Mouse (Mus musculus) lung, adult 2 months (tissue): ENCODE results near the gene Fgf15. TPM values are rescaled to one million over a fixed set of nuclear protein-coding genes. Genes with fewer than 3 reads are reported as not detected.

ENCODE experiments used
- DNase-seq: peaks from one replicate; pipeline ENCODE4 v3.0.0; 2022
- H3K4me1 ChIP-seq: fragments of 200-500 bp; 2 replicates; pipeline ENCODE4 v1.6.1; 2011; ENCODE audit warnings: low read length; ENCODE audit not compliant: control insufficient read depth, insufficient read depth
- H3K4me3 ChIP-seq: fragments of 200-500 bp; replicated peaks from 2 replicates; pipeline ENCODE3; 2011; ENCODE audit warnings: low read depth, mild to moderate bottlenecking, control low read depth, low read length; ENCODE audit errors: extremely low read depth
- CTCF ChIP-seq: fragments of 200-500 bp; IDR thresholded peaks from 2 replicates; pipeline ENCODE4 v1.5.1; 2011; ENCODE audit warnings: mild to moderate bottlenecking, low read length, control low read depth; ENCODE audit not compliant: insufficient read depth
- POLR2A ChIP-seq: fragments of 200-500 bp; IDR thresholded peaks from 2 replicates; pipeline ENCODE4 v1.6.1; 2011; ENCODE audit warnings: low read depth, mild to moderate bottlenecking, control low read depth, low read length, borderline replicate concordance; ENCODE audit errors: extremely low read depth
- WGBS: fragments of 180-500 bp; shearing (Covaris S2); methylation state at CpG from one replicate; pipeline ENCODE4 v1.1.7; 2018; 5-methylcytosine and 5-hydroxymethylcytosine counted together
- polyA plus RNA-seq: library from polyadenylated mRNA; depleted of rRNA; stranded (reverse); fragments of >200 nt; gene quantifications from 2 replicates; pipeline ENCODE4 v1.2.3, GENCODE M21; 2012

Fgf15 gene
- polyA plus RNA-seq, 1 experiment: not detected

GRCm38 (mm10) chr7:144936311-144936880 lies 40.1 kb downstream of the Fgf15 start:
- 83% methylated on average over 4 of the region's 4 CpGs for WGBS
- no peak for DNase-seq
- H3K4me3 ChIP-seq: no peak overlapping the region
- no peak for TF ChIP-seq POLR2A
- TF ChIP-seq CTCF: no peak
- peaks cover 3% of the 10 kb centered on the region for H3K4me1 ChIP-seq

- Histone ChIP-seq H3K4me1 (peaks cover 3% of the 10 kb centered on the region), H3K4me3 (peak overlapping the region; percentile 56)
- DNase-seq: peak; percentile 90
- WGBS: under 1% methylated on average over 20 of the region's 20 CpGs
- TF ChIP-seq CTCF (peak; percentile 92), POLR2A (peak; percentile 42; the same call in 1 of the 2 replicates)
These were observed 41.2 kb downstream of the Fgf15 start for GRCm38 (mm10) chr7:144937490-144937889.

GRCm38 (mm10) chr7:144937899-144938517 lies 41.7 kb downstream of the Fgf15 start:
- 1% methylated on average over 39 of the region's 39 CpGs for WGBS
- no peak for TF ChIP-seq CTCF
- no peak for TF ChIP-seq POLR2A
- Histone ChIP-seq H3K4me3 (peak overlapping the region; percentile 56), H3K4me1 (peaks cover 3% of the 10 kb centered on the region)
- DNase-seq: no peak

- peak; percentile 40 for DNase-seq
- H3K4me3 ChIP-seq: peak overlapping the region; percentile 93
- TF ChIP-seq POLR2A (no peak), CTCF (no peak)
- peaks cover 6% of the 10 kb centered on the region for H3K4me1 ChIP-seq
- under 1% methylated on average over 32 of the region's 32 CpGs for WGBS
These were observed 42.5 kb downstream of the Fgf15 start for GRCm38 (mm10) chr7:144938661-144939343.

- peak; percentile 71 for DNase-seq
- 0 out of 2 replicates have a peak, but pooled peaks have one; percentile 8 for TF ChIP-seq CTCF
- TF ChIP-seq POLR2A: peak; percentile 71; the same call in 1 of the 2 replicates
- H3K4me1 ChIP-seq: peaks cover 6% of the 10 kb centered on the region
- WGBS: under 1% methylated on average over 39 of the region's 45 CpGs
- peak within 1 kb of the TSS; percentile 93 for H3K4me3 ChIP-seq
These were observed 43.1 kb downstream of the Fgf15 start, which contains the start of gene Ccnd1 for GRCm38 (mm10) chr7:144939344-144940002. Gene Ccnd1, minus strand, starts transcription at chr7:144939925.

GRCm38 (mm10) chr7:144940003-144940571 lies 43.8 kb downstream of the Fgf15 start:
- Histone ChIP-seq H3K4me1 (peaks cover 6% of the 10 kb centered on the region), H3K4me3 (peak overlapping the region; percentile 57)
- TF ChIP-seq CTCF: no peak
- no peak for TF ChIP-seq POLR2A
- WGBS: 1% methylated on average over 22 of the region's 22 CpGs
- peak; percentile 47 for DNase-seq

GRCm38 (mm10) chr7:144940585-144940984 lies 44.3 kb downstream of the Fgf15 start:
- 4% methylated on average over 11 of the region's 11 CpGs for WGBS
- TF ChIP-seq POLR2A: no peak
- no peak for TF ChIP-seq CTCF
- no peak for DNase-seq
- Histone ChIP-seq H3K4me1 (peaks cover 6% of the 10 kb centered on the region), H3K4me3 (no peak overlapping the region)

- under 1% methylated on average over 39 of the region's 39 CpGs for WGBS
- peak; percentile 81 for DNase-seq
- TF ChIP-seq POLR2A (0 out of 2 replicates have a peak, but pooled peaks have one; percentile 18), CTCF (no peak)
- peak overlapping the region; percentile 64 for H3K4me3 ChIP-seq
- H3K4me1 ChIP-seq: peaks cover 6% of the 10 kb centered on the region
These were observed 45.0 kb downstream of the Fgf15 start for GRCm38 (mm10) chr7:144941242-144941831.
